Mouse (Mus musculus): Measurements from ENCODE around the gene Cadps.
"Not testable (repeated sequence)": the region's sequence is repeated elsewhere in the genome, so short reads cannot be mapped to it uniquely, and the experiment has no call there.

Cadps gene

GRCm38 (mm10) chr14:12591829-12592228 is 231.1 kb downstream of the Cadps start:
- DNase-seq (ENCODE audit: low spot score): no peak

GRCm38 (mm10) chr14:12583536-12583935 is 239.3 kb downstream of the Cadps start:
- DNase-seq (ENCODE audit: low spot score): no peak

GRCm38 (mm10) chr14:12581657-12582056 is 241.2 kb downstream of the Cadps start:
- no peak for DNase-seq (ENCODE audit: low spot score)

GRCm38 (mm10) chr14:12580786-12581185 is 242.1 kb downstream of the Cadps start:
- DNase-seq (ENCODE audit: low spot score): no peak

- DNase-seq (ENCODE audit: low spot score): no peak
Observed at GRCm38 (mm10) chr14:12578156-12578555, 244.7 kb downstream of the Cadps start.

GRCm38 (mm10) chr14:12577475-12578140 is 245.3 kb downstream of the Cadps start:
- no peak for DNase-seq (ENCODE audit: low spot score)

GRCm38 (mm10) chr14:12575105-12575504 is 247.8 kb downstream of the Cadps start:
- peak; percentile 12 for DNase-seq (ENCODE audit: low spot score)

- no peak for DNase-seq (ENCODE audit: low spot score)
Observed at GRCm38 (mm10) chr14:12574336-12574735, 248.5 kb downstream of the Cadps start.

- DNase-seq (ENCODE audit: low spot score): not testable (repeated sequence)
Observed at GRCm38 (mm10) chr14:12561730-12562129, 261.1 kb downstream of the Cadps start.

- no peak for DNase-seq (ENCODE audit: low spot score)
Observed at GRCm38 (mm10) chr14:12560233-12560577, 262.7 kb downstream of the Cadps start.

- no peak for DNase-seq (ENCODE audit: low spot score)
Observed at GRCm38 (mm10) chr14:12559574-12560232, 263.2 kb downstream of the Cadps start.

GRCm38 (mm10) chr14:12558920-12559573 is 263.8 kb downstream of the Cadps start:
- no peak for DNase-seq (ENCODE audit: low spot score)

- DNase-seq (ENCODE audit: low spot score): no peak
Observed at GRCm38 (mm10) chr14:12554486-12554885, 268.4 kb downstream of the Cadps start.

- no peak for DNase-seq (ENCODE audit: low spot score)
Observed at GRCm38 (mm10) chr14:12551353-12551752, 271.5 kb downstream of the Cadps start.

- no peak for DNase-seq (ENCODE audit: low spot score)
Observed at GRCm38 (mm10) chr14:12550931-12551330, 271.9 kb downstream of the Cadps start.

GRCm38 (mm10) chr14:12549290-12549689 is 273.6 kb downstream of the Cadps start:
- no peak for DNase-seq (ENCODE audit: low spot score)

- DNase-seq (ENCODE audit: low spot score): no peak
Observed at GRCm38 (mm10) chr14:12547496-12547895, 275.4 kb downstream of the Cadps start.

- DNase-seq (ENCODE audit: low spot score): no peak
Observed at GRCm38 (mm10) chr14:12541733-12542132, 281.1 kb downstream of the Cadps start.

GRCm38 (mm10) chr14:12539071-12539470 is 283.8 kb downstream of the Cadps start:
- no peak for DNase-seq (ENCODE audit: low spot score)

- no peak for DNase-seq (ENCODE audit: low spot score)
Observed at GRCm38 (mm10) chr14:12531101-12531500, 291.8 kb downstream of the Cadps start.

GRCm38 (mm10) chr14:12530554-12530953 is 292.3 kb downstream of the Cadps start:
- DNase-seq (ENCODE audit: low spot score): no peak

- DNase-seq (ENCODE audit: low spot score): peak; percentile 17
Observed at GRCm38 (mm10) chr14:12529961-12530542, 292.8 kb downstream of the Cadps start.

GRCm38 (mm10) chr14:12527296-12527695 is 295.6 kb downstream of the Cadps start:
- no peak for DNase-seq (ENCODE audit: low spot score)

Measured in urinary bladder, postnatal 25 days (tissue).